Mouse (Mus musculus): ENCODE data around the gene Nabp1.

DNA sequence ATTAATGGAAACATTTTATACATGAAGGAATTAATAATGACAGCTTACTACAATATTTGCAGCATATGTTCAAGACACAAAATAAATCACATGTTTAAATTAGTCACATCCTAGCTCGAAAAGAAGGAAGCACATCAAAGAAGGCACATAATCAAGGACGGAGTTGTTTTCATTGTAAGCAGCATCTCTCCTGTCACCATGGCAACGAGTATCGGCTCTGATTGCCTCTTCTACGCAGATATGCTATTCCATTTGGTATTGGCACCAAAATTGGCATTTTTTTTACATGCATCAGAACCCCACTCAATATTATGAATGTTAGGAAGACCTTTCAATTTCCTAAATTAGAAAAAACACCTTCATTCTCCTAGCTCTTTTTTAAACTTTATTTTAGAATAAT lies 59.5 kb downstream of the Nabp1 start:
- TF ChIP-seq EP300 (IDR thresholded peaks at IDR 0.05; ENCODE audit: low read depth): no peak
- TF ChIP-seq CTCF (IDR thresholded peaks at IDR 0.05; ENCODE audit: low read depth): no peak

Data from liver, embryonic 14.5 days (tissue).